Mouse (Mus musculus): ENCODE data around the gene Cox5a. TPM values are rescaled to one million over a fixed set of nuclear protein-coding genes. Genes with fewer than 3 reads are reported as not detected.

Gene Cox5a
- total RNA-seq, 2 experiments from 2014 or later = 1,176 to 1,655 TPM

DNA sequence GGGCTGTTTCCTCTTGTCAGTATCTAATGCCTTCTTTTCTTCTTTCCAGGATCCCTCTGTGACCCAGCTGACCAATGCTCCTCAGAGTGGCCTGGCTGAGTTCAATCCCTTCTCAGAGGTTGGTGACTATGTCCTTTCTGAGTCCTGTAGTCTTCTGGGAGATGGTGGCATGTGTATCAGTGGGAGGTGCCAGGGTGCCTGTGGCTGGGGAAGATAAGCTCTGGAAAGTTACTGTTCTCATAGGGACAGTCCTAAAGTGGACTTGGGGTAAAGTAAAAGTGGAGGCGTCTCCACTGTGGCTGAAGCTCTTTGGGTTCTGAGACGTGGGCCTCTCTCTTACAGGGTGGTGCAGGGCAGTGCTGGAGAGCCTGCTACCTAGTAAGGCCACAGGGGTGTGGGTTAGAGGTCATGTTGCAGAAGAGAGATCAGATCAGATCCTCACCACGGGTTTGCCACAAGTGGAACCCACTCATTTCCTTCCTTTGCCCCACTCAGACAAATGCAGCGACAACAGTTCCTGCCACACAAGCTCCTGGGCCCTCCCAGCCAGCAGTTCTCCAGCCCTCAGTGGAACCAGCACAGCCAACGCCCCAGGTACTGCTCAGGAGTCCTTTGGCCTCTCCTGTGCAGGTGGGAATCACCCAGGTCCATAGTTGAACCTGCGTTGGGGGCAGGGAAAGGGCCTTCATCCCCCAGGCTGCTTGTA, 56.2 kb downstream of the Cox5a start:
- no peak for TF ChIP-seq CTCF (IDR thresholded peaks at IDR 0.05)
- no peak for DNase-seq
- no peak overlapping the region for H3K4me3 ChIP-seq
- peak overlapping the region; percentile 46 for H3K27ac ChIP-seq
- intact Hi-C loops (cut with DNase I) = no loop called here

Other genes starting within 250 kb of the Cox5a start
- 1 to 10 TPM; 7.8 to 8.1 TPM for gene Ppcdc, start 81.2 kb upstream of the Cox5a start, total RNA-seq (2021)
- under 1 TPM; 0.82 to 0.95 TPM for gene Scamp5, start 53.2 kb upstream of the Cox5a start, total RNA-seq (2021)
- gene Rpp25, start 17.2 kb upstream of the Cox5a start, total RNA-seq (2021) = not detected
- 1 to 10 TPM; 5.9 TPM for gene Fam219b, start 16.3 kb downstream of the Cox5a start, total RNA-seq (2021)
- gene Mpi, start 31.5 kb downstream of the Cox5a start, total RNA-seq (2021) = 10 to 100 TPM; 67.6 to 97.7 TPM
- 10 to 100 TPM; 39.6 to 46.4 TPM for gene Scamp2, start 39.7 kb downstream of the Cox5a start, total RNA-seq (2021)
- 1 to 10 TPM; 4.4 to 6.6 TPM for gene Ulk3, start 68.2 kb downstream of the Cox5a start, total RNA-seq (2021)
- gene Cplx3, start 85.0 kb downstream of the Cox5a start, total RNA-seq (2021) = not detected
- gene Lman1l, start 99.5 kb downstream of the Cox5a start, total RNA-seq (2021) = not detected
- 10 to 100 TPM in 1 of 2 experiments, 1 to 10 TPM in 1; 7.1 to 14.0 TPM for gene Csk, start 132.4 kb downstream of the Cox5a start, total RNA-seq (2021)
- gene Cyp1a2, start 162.4 kb downstream of the Cox5a start, total RNA-seq (2021) = not detected
- under 1 TPM; 0.36 to 0.53 TPM for gene Cyp1a1, start 166.7 kb downstream of the Cox5a start, total RNA-seq (2021)
- gene Edc3, start 187.3 kb downstream of the Cox5a start, total RNA-seq (2021) = 1 to 10 TPM; 5.9 to 6.6 TPM
- 10 to 100 TPM; 45.4 to 50.4 TPM for gene Clk3, start 244.6 kb downstream of the Cox5a start, total RNA-seq (2021)

All from gastrocnemius, adult 2 months (tissue).